ENCODE assay signal across 8 mouse cellular contexts in genomic region chrX:75796583-75796982, GRCm38 (mm10).
DNase-seq lines count a peak whose midpoint lies in the region; ATAC-seq and TF ChIP-seq lines count a peak whose summit lies in the region.

No protein-coding gene starts in this region.

- H3K9me3 ChIP-seq in kidney, postnatal 0 days (replicated peaks; ENCODE audit: low read length): no peaks in the 10 kb centered on the region
- H3K9me3 ChIP-seq in kidney, embryonic 15.5 days (replicated peaks): no peaks in the 10 kb centered on the region

- DNase-seq in kidney, postnatal 0 days (ENCODE audit: low spot score): peak; percentile 44
- DNase-seq in A20 (ENCODE audit: low read depth, low spot score) (peak; percentile 24), MEL-GATA-1-ER (ENCODE audit: extremely low read depth, low read depth) (peak; percentile 12)
- DNase-seq in embryo, embryonic 9.5 days (ENCODE audit: extremely low spot score): peak; percentile 16
- peak; percentile 43 for DNase-seq in lung, postnatal 10 days
- DNase-seq in ovary, adult 18-20 months (ENCODE audit: low spot score): no peak

- H3K4me2 ChIP-seq in kidney, postnatal 0 days (ENCODE audit: low read length): no peak overlapping the region
- H3K4me2 ChIP-seq in kidney, embryonic 15.5 days: no peak overlapping the region

- no peaks in the 10 kb centered on the region for H3K27me3 ChIP-seq in kidney, postnatal 0 days (ENCODE audit: insufficient read depth, low read length)
- H3K27me3 ChIP-seq in kidney, embryonic 15.5 days: no peaks in the 10 kb centered on the region

- H3K4me1 ChIP-seq in kidney, postnatal 0 days (replicated peaks; ENCODE audit: insufficient read depth, low read length): no peaks in the 10 kb centered on the region
- no peaks in the 10 kb centered on the region for H3K4me1 ChIP-seq in kidney, embryonic 15.5 days

- peak; percentile 72 for TF ChIP-seq CTCF in kidney, postnatal 0 days (IDR thresholded peaks at IDR 0.05; ENCODE audit: low read depth)

- WGBS in kidney, postnatal 0 days: 30% methylated on average over 4 of the region's 4 CpGs
- WGBS in kidney, embryonic 15.5 days: 30% methylated on average over 4 of the region's 4 CpGs

- peaks cover 9% of the 10 kb centered on the region; the same call in 1 of the 2 replicates for H3K36me3 ChIP-seq in kidney, postnatal 0 days (ENCODE audit: insufficient read depth, low read length)
- H3K36me3 ChIP-seq in kidney, embryonic 15.5 days: peaks cover 48% of the 10 kb centered on the region

- no peak overlapping the region for H3K4me3 ChIP-seq in kidney, postnatal 0 days (replicated peaks; ENCODE audit: low read depth, low read length)
- no peak overlapping the region for H3K4me3 ChIP-seq in kidney, embryonic 15.5 days (replicated peaks)

- H3K27ac ChIP-seq in kidney, postnatal 0 days: no peak overlapping the region
- no peak overlapping the region for H3K27ac ChIP-seq in kidney, embryonic 15.5 days

- H3K9ac ChIP-seq in kidney, postnatal 0 days (ENCODE audit: low read depth, low read length): no peak overlapping the region
- no peak overlapping the region for H3K9ac ChIP-seq in kidney, embryonic 15.5 days

- ATAC-seq in kidney, postnatal 0 days (replicated peaks; ENCODE audit: low FRiP score, low read depth): no peak
- ATAC-seq in kidney, embryonic 15.5 days (replicated peaks; ENCODE audit: low FRiP score): no peak
- ATAC-seq in megakaryocyte-erythroid progenitor cell, adult 5-6 weeks (replicated peaks; ENCODE audit: low FRiP score, low TSS enrichment, poor library complexity, severe bottlenecking): no peak
